Mouse (Mus musculus) MN1 (cell line): ENCODE data around the gene Cd36.
"Not testable (repeated sequence)": the region's sequence is repeated elsewhere in the genome, so short reads cannot be mapped to it uniquely, and the experiment has no call there.

Experiments used
- DNase-seq: peaks from one replicate; pipeline ENCODE4 v3.0.0-alpha.2; 2016; ENCODE audit warnings: low spot score

Cd36 gene

DNA sequence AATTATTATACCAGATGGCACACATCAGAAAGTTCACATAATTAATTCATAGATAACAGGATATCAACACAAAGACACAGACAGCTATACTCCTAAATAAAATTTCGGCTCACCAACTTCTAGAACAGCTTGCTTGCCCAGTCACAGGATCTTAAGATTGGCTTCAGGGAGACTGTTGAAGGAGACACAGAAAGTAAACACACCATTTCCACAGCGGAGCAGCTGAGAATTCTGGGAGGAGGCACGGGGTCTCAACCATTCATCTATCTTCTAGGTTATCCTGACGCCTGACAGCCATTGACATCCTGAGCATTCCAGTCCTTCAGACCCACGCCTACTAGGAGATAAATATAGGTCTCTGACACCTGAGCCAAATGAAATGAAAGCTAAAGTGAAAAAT is at the start of gene Cd36:
TSS of gene Cd36 (minus strand) at position 204 of the 400 bp plus-strand sequence.
- no peak for DNase-seq

- DNase-seq, result no peak
These were observed 45.9 kb upstream of the Cd36 start for GRCm38 (mm10) chr5:17934501-17934900.

DNA sequence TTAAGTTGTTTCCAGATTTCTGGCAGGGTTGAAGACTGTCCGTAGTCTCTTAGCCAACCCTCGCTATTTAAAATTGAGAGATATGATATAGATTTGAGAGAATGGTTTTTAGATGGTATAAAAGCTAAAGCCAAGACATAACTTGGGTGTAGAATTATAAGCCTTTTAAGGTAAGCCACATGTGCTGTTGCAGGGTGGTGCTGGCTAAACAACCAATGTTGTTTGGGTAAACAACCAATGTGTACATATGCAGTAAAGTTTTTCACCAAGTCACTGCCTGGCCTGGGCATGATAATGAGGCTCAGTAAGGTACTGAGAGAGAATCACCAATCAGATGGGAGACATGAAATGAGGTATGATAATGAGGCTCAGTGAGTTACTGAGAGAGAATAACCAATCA is 43.0 kb upstream of the Cd36 start:
- not testable (repeated sequence) for DNase-seq

DNA sequence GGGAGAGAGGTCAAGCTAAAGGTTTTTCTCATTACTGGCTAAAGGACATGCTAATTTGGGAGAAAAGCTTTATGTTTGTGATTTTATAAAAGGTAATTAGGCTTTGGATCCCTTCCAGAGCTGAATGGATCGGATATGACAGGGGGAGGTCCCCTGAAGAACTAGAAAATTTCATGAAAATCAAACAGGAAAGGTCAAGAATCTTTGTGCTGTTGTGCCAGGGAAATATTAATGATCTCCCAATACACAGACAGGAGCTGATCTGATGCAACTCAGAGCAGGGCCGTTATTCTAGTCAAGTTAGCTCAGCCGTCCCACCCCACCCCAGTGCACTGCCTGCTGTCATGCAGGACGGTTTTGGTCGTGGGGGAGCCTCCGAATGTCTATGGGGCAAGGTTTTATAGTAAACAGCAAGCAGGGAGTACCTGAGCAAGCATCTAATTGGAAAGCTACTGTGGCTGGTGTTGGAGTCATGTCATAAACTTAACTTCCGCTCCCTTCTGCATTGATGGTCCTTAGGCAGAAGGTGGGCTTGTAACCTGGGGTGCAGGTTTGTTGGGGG is 40.5 kb upstream of the Cd36 start:
- no peak for DNase-seq

- no peak for DNase-seq
These were observed 39.9 kb upstream of the Cd36 start for GRCm38 (mm10) chr5:17928471-17928870.

- no peak for DNase-seq
These were observed 35.5 kb upstream of the Cd36 start for GRCm38 (mm10) chr5:17924085-17924518.

DNA sequence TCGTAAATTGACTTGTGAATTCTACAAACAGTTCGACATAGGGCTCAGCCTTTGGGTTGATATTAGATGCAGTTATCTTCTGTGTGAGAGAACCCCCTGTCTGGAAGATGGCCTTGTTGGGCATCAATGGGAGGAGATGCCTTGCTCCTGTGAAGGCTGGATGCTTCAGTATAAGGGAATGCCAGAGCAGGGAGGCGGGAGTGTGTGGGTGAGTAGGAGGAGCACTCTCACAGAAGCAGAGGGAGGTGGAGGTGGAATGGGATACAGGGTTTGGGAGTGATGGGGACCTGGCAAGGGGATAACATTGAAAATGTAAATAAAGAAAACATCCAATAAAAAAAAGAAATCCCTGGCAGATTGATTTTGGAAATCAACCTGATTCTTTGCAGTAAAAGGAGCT is 35.0 kb upstream of the Cd36 start:
- DNase-seq, result no peak

DNA sequence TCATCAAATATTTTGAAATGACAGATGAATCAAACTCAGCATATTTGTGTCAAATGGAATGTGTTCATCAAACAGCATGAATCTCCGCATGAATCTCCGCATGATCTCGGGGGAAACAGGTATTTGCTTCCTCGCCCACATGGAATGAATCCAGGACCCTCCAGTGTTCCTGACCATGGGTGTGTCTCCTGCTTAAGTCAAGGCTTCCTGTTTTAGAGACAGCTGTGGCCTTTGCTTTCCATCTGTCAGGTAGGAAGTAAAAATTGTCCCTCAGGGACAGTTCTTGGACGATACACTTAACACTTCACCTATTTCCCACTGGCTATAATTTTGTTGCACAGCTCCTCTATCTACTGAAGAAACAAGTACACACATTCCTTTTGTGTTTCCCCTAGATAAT is 30.4 kb upstream of the Cd36 start:
- DNase-seq, result no peak

DNA sequence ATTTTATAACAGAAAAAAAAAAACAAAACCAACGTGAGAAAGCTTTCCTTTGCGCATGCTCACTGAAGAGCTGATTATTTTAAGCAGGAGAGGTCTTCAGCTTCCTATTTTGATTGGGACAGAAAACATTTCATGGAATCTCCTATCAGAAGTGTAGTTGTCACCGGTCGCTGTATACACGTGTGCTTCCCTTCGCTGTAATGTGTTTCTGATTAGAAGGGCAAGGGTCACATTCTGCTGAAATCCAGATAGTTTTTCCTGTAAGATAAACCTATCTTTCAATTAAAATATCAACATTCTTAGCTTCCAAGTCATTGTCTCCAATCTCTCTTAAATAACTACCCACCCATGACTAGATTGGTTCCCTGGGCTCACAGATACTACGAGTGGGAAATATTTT is 16.2 kb upstream of the Cd36 start:
- DNase-seq, result no peak

DNA sequence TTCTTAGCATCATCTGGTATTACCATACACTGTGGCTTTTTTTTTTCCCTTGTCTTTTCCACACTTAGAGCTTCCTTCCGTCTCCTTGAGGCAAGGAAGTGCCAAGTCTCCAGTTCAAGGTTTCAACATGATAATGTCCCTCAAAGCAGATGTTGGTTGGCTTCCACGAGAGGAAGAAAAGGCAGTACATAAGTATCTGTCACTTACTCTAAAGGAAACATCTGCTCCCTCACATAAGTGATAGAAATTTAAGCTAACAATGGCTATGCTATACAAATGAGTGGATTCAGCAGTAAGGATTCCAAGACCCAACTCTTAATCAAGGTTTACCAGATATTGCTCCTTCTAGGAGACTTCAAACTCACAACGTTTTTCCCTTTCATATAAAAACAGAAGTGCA is 10.3 kb upstream of the Cd36 start:
- no peak for DNase-seq

DNA sequence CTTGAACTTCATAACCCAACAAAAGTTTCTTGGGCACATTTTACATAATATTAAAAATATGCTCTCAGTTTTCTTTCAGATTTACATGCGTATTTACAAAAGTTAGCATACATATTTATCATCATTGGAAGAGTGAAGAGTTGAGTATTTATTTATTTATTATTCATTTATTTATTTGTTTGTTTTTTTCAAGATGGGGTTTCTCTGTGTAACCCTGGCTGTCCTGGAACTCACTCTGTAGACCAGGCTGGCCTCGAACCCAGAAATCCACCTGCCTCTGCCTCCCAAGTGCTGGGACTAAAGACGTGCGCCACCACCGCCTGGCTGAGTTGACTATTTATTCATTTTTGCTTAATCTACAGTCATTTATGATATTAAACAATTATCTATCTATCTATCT is 9.0 kb upstream of the Cd36 start:
- not testable (repeated sequence) for DNase-seq

DNA sequence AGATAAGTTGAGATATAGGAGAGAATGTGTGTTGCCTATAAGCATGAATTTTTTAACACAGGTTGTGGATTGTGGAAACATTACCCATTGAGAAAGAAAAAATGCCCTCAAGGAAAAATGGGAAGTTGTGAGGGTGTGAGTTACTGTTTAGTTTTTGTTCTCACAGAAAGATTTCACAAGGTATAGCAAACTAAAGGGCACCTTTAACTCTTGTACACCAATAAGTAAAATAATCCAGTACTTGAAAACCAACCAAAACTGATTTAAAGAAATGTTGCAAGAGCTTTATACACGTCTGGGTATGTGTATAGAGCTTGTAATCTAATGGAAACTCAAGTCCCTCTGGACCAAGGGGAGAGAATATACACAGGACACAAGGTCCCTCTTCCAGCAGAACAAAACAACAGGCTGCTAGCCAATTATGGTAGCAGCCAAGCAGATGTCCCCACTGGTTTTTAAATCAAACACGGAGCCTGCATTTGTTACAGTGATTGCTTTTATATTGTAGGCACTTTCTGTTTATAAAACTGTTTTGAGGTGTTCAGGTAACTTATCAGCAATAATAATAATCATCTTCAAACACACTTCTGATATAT is 5.1 kb upstream of the Cd36 start:
- no peak for DNase-seq

DNA sequence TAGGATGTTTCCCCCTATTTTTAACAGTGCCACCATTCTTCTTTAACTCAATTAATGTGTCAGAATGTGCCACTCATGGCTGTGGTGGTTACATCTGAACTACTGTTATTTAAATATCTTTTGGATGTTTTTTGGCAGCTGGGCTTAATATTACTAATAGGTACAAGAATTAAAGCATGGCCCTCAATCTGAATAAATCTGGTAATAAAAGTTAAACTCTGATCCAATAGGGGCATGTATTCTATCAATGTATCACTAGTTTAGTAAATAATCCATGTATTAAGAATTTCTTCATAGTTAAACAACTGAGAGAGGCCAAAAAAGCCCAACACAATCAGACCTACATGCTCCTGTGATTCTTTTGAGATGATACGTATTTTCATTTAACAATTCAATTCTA is 690 bp upstream of the Cd36 start:
- DNase-seq, result no peak

- no peak for DNase-seq
These were observed 2.2 kb downstream of the Cd36 start for GRCm38 (mm10) chr5:17886377-17886776.

DNA sequence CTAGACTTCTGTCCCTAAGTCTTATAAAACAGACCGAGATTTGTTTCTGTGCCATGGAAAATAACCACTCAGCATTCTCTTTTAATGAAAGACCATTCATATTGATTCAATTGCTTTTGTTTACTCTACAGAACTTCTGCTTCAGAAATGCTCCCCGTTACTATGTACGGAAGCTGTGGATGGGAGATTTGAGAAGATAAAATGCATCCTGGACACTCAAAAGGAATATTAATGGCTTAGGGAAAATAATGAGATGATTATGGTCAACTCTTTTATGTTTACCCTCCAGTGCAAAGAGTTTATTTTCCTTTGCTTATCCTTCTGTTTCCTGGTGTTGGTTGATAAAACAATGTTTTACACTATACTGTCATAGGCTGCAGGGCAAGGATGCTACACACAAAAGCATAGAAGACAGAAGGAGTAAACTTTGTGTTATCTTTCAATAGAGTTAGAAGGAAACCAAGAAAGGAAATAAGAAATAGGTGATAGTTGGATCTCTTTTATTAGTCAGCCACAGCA is 5.2 kb downstream of the Cd36 start:
- no peak for DNase-seq

GRCm38 (mm10) chr5:17881542-17881896 is 7.1 kb downstream of the Cd36 start:
- no peak for DNase-seq

- DNase-seq, result no peak
These were observed 7.6 kb downstream of the Cd36 start for GRCm38 (mm10) chr5:17880799-17881541.

DNA sequence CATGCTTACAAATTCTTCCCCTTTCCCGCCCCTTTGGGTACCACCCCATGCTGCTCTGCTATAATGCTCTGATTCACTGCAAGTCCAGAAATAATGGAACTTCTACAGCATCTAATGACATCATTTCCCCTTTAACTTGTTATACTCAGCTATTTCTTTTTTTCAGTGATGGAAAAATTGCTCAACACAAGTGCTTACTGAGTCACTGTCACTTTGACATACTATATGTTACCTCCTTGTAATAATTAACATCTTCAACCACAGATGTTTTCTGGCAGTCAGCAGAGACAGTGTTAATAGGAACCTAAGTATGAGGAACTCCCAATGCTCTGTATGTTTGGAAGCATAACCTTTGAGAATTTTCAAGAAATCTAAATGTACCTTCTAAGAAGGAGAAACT is 8.7 kb downstream of the Cd36 start:
- DNase-seq, result no peak

DNA sequence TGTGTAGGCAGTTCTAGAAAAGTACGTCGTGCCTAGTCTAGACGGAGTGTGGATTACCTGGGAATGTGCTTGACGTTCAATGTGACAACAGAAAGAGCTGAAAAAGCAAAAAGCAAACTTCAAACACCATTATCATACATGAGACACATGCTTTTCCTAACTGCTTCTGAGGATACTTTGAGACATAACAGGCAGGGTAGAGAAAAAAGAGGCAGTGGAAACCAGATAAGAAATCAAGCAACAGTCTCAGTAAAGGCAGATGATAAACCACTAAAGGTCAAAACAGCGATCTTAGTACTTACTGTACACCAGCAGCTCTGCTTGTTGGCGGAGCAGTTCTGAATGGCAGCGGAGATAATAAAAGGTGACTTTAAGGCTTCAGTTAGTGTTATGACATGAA is 11.6 kb downstream of the Cd36 start:
- DNase-seq, result no peak

DNA sequence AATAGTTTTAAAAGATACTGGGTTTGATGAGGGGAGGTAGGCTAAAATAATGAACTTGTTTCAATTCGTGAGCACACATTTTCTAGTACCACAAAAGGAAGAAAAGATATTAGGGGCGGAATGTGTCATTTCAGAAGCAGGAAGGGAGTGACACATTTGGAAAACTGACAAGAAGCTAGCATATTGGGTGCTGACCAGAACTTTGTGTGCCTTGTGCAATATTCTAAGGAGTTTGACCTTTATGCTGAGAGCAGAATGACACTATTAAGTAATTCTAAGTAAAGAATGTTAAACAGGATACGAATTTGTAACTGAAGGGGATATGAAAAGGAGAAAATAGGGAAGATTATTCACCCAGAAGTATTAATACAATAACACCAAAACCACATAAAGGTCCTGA is 12.0 kb downstream of the Cd36 start:
- DNase-seq, result no peak

DNA sequence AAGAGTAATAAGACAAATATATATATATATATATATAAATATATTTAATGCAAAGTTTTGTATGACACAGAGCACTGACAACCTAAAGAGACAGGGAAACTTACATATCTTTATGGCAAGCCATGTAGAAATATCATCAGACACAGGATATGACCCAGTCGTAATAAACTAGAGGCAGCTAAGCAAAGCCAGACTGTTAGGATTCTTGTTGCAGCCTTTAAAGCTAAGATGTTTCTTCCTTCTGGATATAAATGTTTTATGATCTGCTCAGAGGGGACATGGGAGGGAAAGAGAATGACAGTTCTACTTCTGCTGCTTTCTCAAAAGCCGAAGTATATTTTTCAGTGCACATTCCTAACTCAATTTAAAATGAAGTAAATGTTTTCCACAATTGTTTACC is 14.3 kb downstream of the Cd36 start:
- DNase-seq, result no peak

GRCm38 (mm10) chr5:17865432-17865831 is 23.2 kb downstream of the Cd36 start:
- no peak for DNase-seq

DNA sequence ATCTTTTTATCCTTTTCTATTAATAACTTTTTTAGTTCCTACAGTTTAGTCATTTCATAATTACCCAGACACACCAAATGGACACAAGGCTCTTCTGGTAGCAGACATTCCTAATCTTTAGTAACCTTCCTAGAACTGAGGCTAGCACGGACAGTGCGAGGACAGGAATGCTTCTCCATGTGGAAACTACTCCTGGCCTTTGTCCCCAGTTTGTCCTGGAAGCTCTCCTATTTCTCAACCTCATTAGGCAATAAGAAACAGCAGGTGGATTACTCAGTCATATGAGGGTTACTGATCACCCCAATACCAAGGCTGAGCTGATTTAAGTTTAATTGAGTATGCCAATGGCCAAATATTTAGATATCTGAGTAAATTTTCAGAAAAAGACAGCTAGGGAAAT is 25.5 kb downstream of the Cd36 start:
- no peak for DNase-seq

DNA sequence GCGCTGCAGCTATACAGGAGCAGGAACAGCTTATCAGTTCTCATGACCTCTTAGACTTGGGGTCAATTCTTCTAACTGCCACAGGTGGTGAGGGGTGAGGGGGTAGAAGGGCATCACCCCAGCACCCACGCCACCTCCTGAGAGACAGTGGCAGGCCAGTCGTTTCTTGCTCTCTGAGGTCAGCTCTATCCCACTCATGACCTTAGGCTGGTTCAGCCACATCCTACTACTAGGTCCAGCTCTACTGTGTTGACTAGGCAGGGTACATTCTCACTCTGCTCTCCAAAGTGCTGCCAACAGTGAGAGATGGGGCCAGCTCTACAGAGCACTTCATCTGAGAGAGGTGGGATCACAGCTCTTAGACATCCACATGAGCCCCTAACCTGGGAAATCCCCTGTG is 30.2 kb downstream of the Cd36 start:
- DNase-seq, result no peak
